Mouse (Mus musculus): Measurements from ENCODE around the gene Zc3h15.

Zc3h15 gene

DNA sequence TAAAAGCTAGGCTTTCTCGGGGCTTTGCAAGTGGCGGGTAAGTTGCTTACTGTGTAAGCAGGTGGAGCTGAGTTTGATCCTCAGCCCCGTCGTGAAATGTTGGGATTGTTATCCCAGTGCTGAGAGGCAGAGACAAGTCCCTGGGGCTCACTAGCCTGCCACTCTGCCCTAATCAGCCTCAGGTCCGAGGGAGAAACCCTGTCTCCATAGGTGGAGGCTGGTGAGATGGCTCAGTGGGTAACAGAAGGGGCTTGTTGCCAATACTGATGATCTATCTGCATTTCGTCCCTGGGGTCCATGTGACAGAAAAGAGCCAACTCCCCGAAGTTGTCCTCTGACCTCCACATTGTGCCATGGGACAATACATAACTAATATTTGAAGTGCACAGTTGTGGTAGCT, 30.2 kb downstream of the Zc3h15 start:
- no peak for DNase-seq (ENCODE audit: low read depth, low spot score)

- no peak for DNase-seq (ENCODE audit: low read depth, low spot score)
Observed at GRCm38 (mm10) chr2:83674896-83675295, 30.7 kb downstream of the Zc3h15 start.

DNA sequence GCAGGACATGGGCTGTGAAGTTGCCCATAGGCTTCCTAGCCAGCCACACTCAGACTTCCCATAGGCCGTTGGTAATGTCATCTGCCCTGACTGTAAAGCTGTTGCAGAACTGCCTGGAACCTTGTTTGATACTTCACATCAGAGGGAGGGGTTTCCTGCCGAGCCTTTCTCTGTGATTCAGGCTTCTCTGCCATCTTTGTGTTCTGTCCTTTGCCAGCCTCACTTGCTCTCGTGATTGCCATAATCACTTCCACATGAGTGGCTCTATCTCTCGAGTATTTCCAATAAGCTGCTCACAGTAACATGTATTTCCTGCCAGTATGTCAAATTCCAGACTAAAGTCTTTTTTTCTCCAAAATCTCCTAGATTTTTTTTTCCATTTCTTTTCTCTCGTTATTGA, 31.4 kb downstream of the Zc3h15 start:
- no peak for DNase-seq (ENCODE audit: low read depth, low spot score)

- DNase-seq (ENCODE audit: low read depth, low spot score): no peak
Observed at GRCm38 (mm10) chr2:83676226-83676870, 32.1 kb downstream of the Zc3h15 start.

DNA sequence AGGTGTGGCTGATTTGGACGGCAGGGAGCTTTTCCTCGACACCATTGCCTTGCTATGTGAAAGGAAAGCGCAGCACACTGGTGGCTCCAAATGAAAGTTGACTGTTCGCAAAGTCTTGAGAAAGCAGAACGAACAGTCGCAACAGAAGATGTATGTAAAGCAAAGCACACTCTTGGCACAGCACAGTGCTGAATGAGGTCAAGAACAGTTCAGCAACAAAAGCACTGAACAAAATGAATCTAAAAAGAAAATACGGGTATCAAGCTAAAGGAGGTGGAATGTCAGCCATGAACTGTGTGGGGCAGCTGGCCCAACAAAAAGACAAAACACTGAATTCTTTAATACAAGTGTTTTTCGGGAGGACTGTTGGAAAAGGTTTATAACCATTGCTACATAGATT, 37.1 kb downstream of the Zc3h15 start:
- no peak for DNase-seq (ENCODE audit: low read depth, low spot score)

DNA sequence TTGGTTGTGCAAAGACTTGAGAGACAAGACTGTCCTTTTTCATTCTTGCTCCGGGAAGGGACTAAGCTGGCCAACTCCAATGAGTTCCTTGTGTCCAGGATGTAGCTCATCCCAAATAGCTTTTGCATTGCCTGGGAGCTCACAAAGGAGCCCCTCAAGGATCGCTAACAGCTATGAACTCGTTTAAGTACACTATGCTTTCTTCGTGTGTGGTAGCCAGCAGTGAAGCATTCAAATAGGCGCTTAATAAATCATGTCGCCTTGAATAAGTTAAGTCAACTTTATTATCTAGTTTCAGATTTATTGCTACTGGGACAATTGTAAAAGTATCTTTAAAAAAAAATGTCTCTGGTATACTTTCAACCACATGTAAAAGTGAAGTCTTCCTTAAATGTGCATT, 37.5 kb downstream of the Zc3h15 start:
- no peak for DNase-seq (ENCODE audit: low read depth, low spot score)

DNA sequence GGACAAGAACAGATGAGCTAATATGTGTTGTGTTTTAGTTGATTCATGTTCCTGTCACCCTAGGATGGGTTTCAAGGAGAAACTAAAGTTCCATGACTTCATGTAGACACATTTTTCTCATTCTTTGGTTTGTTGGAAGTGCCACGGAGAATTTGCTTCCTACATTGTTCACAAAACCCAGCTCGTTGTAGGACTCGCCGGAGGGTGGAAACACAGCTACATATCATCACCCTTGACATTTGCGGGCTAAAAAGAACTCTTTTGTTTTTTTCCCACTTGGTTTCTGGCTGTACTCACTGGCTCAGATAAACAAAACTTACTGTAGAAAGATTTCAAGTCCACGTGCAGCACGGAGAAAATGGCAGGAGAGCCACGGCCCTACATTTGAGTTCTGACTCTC, 38.0 kb downstream of the Zc3h15 start:
- DNase-seq (ENCODE audit: low read depth, low spot score): no peak

DNA sequence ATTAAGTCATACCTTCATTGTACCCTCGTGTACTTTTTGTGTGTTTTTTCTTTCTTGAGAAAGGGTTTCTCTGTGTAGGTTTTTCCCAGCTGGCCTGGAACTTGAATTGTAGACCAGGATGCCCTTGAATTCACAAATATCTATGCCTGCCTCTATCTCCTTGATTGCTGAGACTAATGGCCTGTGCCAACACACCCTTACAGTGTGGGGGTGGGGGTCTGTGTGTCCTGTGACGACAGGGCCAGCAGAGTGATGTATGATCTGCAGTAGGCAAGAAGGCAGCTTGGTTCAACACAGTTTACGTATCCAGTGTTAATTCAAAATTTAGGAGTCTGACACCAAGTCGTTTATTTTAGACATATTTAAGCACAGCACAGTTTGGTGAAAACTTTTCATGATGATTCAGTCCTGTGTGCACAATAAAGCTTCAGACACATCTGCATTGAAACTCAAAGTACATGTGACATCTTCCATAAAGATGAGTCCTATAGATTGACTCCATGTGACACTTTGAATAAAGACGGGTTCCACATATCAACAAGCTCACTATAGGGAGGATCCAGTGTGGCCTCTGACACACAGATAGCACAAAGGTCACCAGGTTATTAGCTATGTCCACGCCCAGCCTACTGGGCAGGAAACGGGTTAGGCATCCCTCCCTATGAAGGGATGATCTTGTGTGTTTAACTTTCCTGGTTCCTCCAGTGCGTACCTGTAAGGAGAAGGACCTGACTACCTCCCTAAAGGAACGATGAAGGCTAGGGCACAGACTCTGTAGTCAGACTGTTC, 39.7 kb downstream of the Zc3h15 start:
- DNase-seq (ENCODE audit: low read depth, low spot score): no peak

DNA sequence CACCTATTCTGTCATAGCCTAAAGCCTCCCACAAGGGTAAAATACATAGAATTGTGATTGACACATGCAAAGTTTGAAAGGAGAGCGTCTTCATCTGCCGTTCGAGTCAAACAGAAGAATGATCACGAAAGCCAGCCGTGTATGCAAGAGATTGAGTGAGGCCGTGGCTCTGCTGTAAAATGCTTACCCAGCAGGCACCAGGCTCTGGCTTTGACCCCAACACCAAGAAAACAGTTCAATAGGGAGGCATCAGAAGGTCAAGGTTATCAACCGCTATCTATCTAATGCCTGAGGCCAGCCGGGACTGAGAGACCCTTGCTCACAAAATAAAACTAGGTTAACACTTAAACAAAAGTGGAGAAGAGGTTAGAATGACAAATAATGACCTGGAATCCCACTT, 40.5 kb downstream of the Zc3h15 start:
- no peak for DNase-seq (ENCODE audit: low read depth, low spot score)

DNA sequence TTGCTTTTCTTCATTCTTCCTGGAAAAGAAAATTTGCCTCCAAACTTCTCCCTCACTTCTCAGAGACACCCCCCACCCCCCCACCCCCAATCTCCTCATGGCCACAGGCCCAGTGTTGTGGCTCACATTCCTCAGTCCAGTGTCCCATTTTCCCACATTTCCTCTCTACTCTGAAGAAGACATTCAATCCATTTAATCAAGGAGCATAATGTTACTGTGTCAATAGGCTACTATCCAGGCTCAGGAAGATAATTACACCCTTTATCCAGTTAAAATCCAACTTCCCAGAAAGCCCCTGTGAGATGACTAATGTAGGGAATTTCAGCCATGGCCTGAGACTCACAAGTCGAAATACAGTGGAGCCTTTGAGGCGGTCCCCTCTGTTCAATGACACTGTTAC, 46.1 kb downstream of the Zc3h15 start:
- no peak for DNase-seq (ENCODE audit: low read depth, low spot score)

DNA sequence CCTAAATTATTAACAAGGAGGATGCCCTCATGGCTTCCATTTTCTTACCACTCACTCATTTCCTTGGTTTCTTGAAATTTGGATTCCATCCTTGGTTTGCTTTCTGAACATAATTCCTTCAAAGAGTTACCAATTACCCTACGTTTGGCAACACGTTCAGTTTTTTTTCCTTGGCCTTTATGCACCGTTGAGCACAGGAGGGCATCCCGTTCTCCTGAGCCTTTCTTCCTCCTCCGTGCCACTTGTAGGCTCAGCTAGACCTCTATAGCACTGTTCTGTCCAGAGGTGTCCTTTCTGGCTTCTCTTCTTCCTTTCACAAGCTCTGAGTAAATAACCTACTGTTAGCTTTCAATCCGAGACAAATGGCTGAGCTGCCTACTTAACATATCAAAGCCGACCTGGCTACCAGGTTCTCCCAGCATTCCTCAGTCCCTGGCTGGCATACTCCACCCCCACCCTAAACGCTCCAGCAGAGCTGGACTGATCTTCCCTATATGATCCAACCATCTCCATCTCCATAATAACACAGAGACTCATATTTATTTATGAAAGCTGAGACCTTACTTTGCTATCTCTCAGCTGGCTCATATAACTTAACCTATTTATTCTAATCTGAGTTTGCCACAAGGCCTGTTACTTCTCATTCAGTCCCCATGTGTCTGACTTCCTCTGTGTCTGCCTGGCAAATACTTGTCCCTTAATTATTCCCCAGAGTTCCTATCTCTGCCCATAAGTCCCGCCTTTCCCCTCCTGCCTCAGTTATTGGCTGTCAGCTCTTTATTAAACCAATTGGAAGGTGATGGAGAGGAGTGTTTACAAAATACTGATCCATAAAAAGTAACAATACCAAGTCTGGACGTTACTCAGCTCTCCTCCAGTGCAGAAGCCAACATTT, 48.7 kb downstream of the Zc3h15 start:
- DNase-seq (ENCODE audit: low read depth, low spot score): peak; percentile 64

DNA sequence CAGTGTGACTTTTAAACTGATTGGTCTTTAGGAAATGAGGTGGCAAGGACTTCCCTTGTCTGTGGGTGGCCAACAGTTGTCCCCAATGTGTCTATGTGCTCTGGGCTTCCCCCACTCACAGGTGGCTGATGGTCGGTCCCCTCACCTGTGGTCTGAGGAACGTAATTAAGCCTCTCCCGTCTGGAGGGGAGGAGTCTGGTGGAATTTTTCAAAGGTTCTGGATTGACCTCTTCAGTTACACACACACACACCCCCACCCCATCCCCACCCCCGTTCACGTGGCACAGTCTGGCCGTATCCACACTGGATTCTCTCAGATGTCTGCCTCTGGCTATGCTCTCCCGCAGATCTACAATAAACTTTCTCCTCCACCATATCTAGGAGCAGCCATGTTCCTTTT, 49.8 kb downstream of the Zc3h15 start:
- DNase-seq (ENCODE audit: low read depth, low spot score): no peak

- no peak for DNase-seq (ENCODE audit: low read depth, low spot score)
Observed at GRCm38 (mm10) chr2:83695345-83696247, 51.4 kb downstream of the Zc3h15 start.

DNA sequence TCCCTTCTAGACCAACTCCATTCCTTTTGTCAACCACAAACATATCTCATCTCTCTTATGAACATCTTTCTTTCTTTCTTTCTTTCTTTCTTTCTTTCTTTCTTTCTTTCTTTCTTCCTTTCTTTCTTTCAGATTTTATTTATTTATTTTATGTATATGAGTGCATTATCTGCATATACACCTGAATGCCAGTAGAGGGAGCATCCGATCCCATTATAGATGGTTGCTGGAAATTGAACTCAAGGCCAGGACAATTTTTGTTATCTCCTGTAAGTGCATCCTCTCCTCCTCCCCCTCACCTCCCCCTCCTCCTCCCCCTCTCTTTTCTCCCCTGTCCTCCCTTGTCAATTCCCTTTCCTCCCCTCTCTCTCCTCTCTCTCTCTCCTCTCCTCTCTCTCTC, 54.2 kb downstream of the Zc3h15 start:
- no peak for DNase-seq (ENCODE audit: low read depth, low spot score)

GRCm38 (mm10) chr2:83699324-83699723, 55.1 kb downstream of the Zc3h15 start:
- DNase-seq (ENCODE audit: low read depth, low spot score): no peak

DNA sequence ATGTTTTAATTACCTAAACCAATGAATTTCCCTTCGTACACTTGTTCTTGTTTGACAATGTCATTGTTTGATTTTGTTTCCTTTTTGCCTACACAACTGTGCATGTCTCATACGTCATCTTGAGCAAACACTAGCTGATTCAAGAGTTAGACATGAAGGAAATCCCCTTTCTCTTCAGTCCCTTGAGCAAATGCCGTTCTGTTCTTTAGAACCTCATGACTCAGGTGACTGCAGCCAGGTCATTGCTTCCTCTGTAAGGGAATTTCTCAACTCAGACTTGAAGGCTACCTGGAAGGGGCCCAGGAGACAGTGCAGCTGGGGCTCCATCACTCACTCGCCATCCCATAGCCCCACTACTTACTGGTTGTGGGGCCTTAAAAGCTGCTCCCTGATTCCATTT, 56.4 kb downstream of the Zc3h15 start:
- no peak for DNase-seq (ENCODE audit: low read depth, low spot score)

DNA sequence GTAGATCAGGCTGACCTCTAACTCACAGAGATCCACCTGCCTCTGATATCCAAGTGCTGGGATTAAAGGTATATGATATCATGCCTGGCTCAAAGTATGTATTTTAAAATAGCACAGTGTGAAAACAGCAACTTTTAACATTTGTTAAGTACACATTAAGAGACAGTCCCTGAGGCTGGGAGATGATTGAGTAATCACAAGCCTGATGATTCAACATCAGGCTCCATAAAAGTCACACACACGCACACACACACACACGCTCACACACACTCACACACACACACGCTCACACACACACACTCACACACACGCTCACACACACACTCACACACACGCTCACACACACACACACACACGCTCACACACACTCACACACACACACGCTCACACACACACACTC, 58.2 kb downstream of the Zc3h15 start:
- no peak for DNase-seq (ENCODE audit: low read depth, low spot score)

DNA sequence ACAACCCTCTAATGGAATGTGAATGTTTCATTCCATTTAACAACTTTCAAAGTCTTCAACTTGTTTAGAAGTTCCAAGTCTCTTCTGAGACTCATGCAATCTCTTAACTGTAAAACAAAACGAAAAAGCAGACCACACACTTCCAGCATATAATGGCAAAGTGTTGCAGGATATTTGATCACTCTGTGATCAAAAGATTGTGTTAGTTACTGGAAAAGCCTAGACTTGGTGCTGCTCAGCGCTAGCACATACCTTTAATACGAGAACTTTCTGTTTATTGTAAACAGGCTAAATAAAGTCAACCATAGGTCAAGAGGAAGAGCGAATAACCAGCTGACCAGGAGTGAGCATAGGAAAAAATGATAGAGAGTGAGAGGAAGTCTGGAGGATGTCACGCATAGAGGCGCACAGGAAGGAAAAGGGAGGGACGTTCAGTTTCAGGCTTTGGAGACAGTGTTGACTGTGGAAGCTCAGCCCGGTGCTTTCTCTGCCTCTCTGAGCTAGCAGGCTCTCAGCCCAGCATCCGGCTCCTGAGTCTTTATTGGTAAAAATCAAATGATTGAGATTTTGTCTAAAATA, 61.4 kb downstream of the Zc3h15 start:
- no peak for DNase-seq (ENCODE audit: low read depth, low spot score)

GRCm38 (mm10) chr2:83709896-83710524, 65.8 kb downstream of the Zc3h15 start:
- no peak for DNase-seq (ENCODE audit: low read depth, low spot score)

GRCm38 (mm10) chr2:83713281-83713680, 69.0 kb downstream of the Zc3h15 start:
- DNase-seq (ENCODE audit: low read depth, low spot score): peak; percentile 52

DNA sequence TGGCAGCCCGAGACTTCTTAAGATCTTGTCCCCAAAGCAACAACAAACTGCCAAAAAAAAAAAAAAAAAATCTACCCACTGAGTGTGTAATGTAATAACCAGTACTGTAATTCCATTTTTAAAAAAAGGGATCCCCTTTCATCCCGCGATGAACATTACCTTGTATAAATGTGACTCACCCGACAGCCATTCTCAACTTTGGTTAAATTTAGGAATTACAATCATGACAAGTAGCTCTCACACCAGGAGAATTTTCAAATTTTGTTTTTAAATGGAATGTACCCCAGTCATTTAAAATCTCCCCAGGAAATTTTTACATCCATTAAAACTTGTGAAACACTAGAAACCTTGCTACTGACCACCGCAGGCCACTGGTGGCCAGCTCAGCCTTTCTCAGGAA, 69.7 kb downstream of the Zc3h15 start:
- no peak for DNase-seq (ENCODE audit: low read depth, low spot score)

Measured in WW6 (cell line).